Mouse (Mus musculus) midbrain, postnatal 0 days (tissue): ENCODE results near the gene Ackr3. TPM values are rescaled to one million over a fixed set of nuclear protein-coding genes. Genes with fewer than 3 reads are reported as not detected.
A peak's percentile ranks its signal among the peaks of the same experiment; 100 is the strongest.

Experiments
- ATAC-seq: fragments of 200-750 bp; cut with Nextera tagmentation; 2 replicates; pipeline ENCODE4 v1.8.0; 2017; ENCODE audit warnings: moderate number of reproducible peaks, mild to moderate bottlenecking, moderate TSS enrichment, moderate library complexity; ENCODE audit not compliant: low FRiP score
- DNase-seq: peaks from one replicate; pipeline ENCODE4 v3.0.0-alpha.2; 2015; ENCODE audit warnings: low spot score
- H3K27ac ChIP-seq: fragments of 300-500 bp; sonication (generic); 2 replicates; pipeline ENCODE4 v1.5.1; 2014; ENCODE audit warnings: low read depth, mild to moderate bottlenecking, low read length, mixed read lengths
- H3K27me3 ChIP-seq: fragments of 300-500 bp; sonication (generic); 2 replicates; pipeline ENCODE4 v1.6.1; 2014; ENCODE audit warnings: low read length, control low read depth, mixed read lengths; ENCODE audit not compliant: insufficient read depth
- H3K36me3 ChIP-seq: fragments of 300-500 bp; sonication (generic); 2 replicates; pipeline ENCODE4 v1.6.1; 2014; ENCODE audit warnings: low read length, control low read depth, mixed read lengths; ENCODE audit not compliant: insufficient read depth
- H3K4me1 ChIP-seq: fragments of 300-500 bp; sonication (generic); 2 replicates; pipeline ENCODE4 v1.6.1; 2014; ENCODE audit warnings: mild to moderate bottlenecking, control low read depth, antibody characterized with exemption, low read length, mixed read lengths; ENCODE audit not compliant: insufficient read depth
- H3K4me2 ChIP-seq: fragments of 300-500 bp; sonication (generic); 2 replicates; pipeline ENCODE4 v1.6.1; 2014; ENCODE audit warnings: low read depth, mild to moderate bottlenecking, low read length, mixed read lengths; ENCODE audit not compliant: poor library complexity, severe bottlenecking
- H3K4me3 ChIP-seq: fragments of 300-500 bp; sonication (generic); 2 replicates; pipeline ENCODE4 v1.5.1; 2014; ENCODE audit warnings: low read depth, mild to moderate bottlenecking, low read length, moderate library complexity
- H3K9ac ChIP-seq: fragments of 300-500 bp; sonication (generic); replicated peaks from 2 replicates; pipeline ENCODE4 v1.6.1; 2014; ENCODE audit warnings: mild to moderate bottlenecking, low read length, moderate library complexity, mixed read lengths; ENCODE audit not compliant: poor library complexity, severe bottlenecking
- H3K9me3 ChIP-seq: fragments of 300-500 bp; sonication (generic); 2 replicates; pipeline ENCODE4 v1.6.1; 2016; ENCODE audit warnings: low read length, control low read depth
- CTCF ChIP-seq: IDR thresholded peaks from 2 replicates; pipeline ENCODE4 v1.5.1; 2016; ENCODE audit warnings: antibody characterized with exemption, mild to moderate bottlenecking
- WGBS: fragments of 180-500 bp; shearing (Covaris S2); extraction: QIAGEN DNeasy Blood & Tissue Kit; methylation state at CpG from one replicate; pipeline ENCODE4 v1.1.7; 2014; 5-methylcytosine and 5-hydroxymethylcytosine counted together
- polyA plus RNA-seq: library from polyadenylated mRNA; unstranded; fragments of >200 nt; fragmentation: Nextera tagmentation; extraction: Ambion mirVana; gene quantifications from 2 replicates; pipeline ENCODE4 v1.2.1, GENCODE M21; 2015
- total RNA-seq: library from RNA; depleted of rRNA; stranded (reverse); fragments of >200 nt; gene quantifications from 2 replicates; pipeline ENCODE4 v1.2.3, GENCODE M21; 2014

The Ackr3 gene
- total and polyA plus RNA-seq, 2 experiments from 2014 or later, result 4.5 to 7.9 TPM

GRCm38 (mm10) chr1:90210346-90210745, 6.6 kb downstream of the Ackr3 start:
- H3K9ac ChIP-seq, result no peak overlapping the region
- H3K4me3 ChIP-seq, result no peak overlapping the region
- no peaks in the 10 kb centered on the region for H3K27me3 ChIP-seq
- WGBS, result 84% methylated on average over 6 of the region's 6 CpGs
- no peak for TF ChIP-seq CTCF
- peaks cover 12% of the 10 kb centered on the region for H3K4me1 ChIP-seq
- DNase-seq (no peak), ATAC-seq (no peak)
- H3K27ac ChIP-seq, result no peak overlapping the region
- H3K4me2 ChIP-seq, result no peak overlapping the region
- no peaks in the 10 kb centered on the region for H3K9me3 ChIP-seq
- H3K36me3 ChIP-seq, result 0 out of 2 replicates have a peak, but pooled peaks cover 9% of the 10 kb centered on the region

- WGBS, result 55% methylated on average over 4 of the region's 4 CpGs
- TF ChIP-seq CTCF, result no peak
- no peak for DNase-seq
Observed at GRCm38 (mm10) chr1:90210761-90211160, 7.0 kb downstream of the Ackr3 start.

GRCm38 (mm10) chr1:90212376-90212775, 8.6 kb downstream of the Ackr3 start:
- no peak for TF ChIP-seq CTCF
- Histone ChIP-seq H3K4me1 (peaks cover 12% of the 10 kb centered on the region), H3K4me3 (no peak overlapping the region), H3K9ac (no peak overlapping the region), H3K27ac (no peak overlapping the region), H3K4me2 (no peak overlapping the region), H3K27me3 (no peaks in the 10 kb centered on the region), H3K36me3 (0 out of 2 replicates have a peak, but pooled peaks cover 9% of the 10 kb centered on the region), H3K9me3 (no peaks in the 10 kb centered on the region)
- DNase-seq, result no peak
- 91% methylated on average over 6 of the region's 6 CpGs for WGBS
- ATAC-seq, result no peak

More at GRCm38 (mm10) chr1:90210761-90211160, 7.0 kb downstream of the Ackr3 start:
- Histone ChIP-seq H3K9me3 (no peaks in the 10 kb centered on the region), H3K9ac (no peak overlapping the region), H3K4me3 (no peak overlapping the region), H3K4me2 (no peak overlapping the region), H3K27ac (no peak overlapping the region), H3K4me1 (peaks cover 12% of the 10 kb centered on the region), H3K36me3 (0 out of 2 replicates have a peak, but pooled peaks cover 9% of the 10 kb centered on the region), H3K27me3 (no peaks in the 10 kb centered on the region)
- no peak for ATAC-seq

GRCm38 (mm10) chr1:90212901-90213300, 9.1 kb downstream of the Ackr3 start:
- no peaks in the 10 kb centered on the region for H3K9me3 ChIP-seq
- DNase-seq (peak; percentile 49), ATAC-seq (no peak)
- H3K4me1 ChIP-seq, result peaks cover 10% of the 10 kb centered on the region
- no peak overlapping the region for H3K27ac ChIP-seq
- no peak overlapping the region for H3K4me3 ChIP-seq
- TF ChIP-seq CTCF, result no peak
- no peaks in the 10 kb centered on the region for H3K27me3 ChIP-seq
- H3K36me3 ChIP-seq, result 0 out of 2 replicates have a peak, but pooled peaks cover 9% of the 10 kb centered on the region
- H3K9ac ChIP-seq, result no peak overlapping the region
- 75% methylated on average over 6 of the region's 6 CpGs for WGBS
- no peak overlapping the region for H3K4me2 ChIP-seq

- TF ChIP-seq CTCF, result no peak
- Histone ChIP-seq H3K27me3 (no peaks in the 10 kb centered on the region), H3K4me1 (peaks cover 4% of the 10 kb centered on the region; the same call in 1 of the 2 replicates), H3K9ac (no peak overlapping the region), H3K36me3 (0 out of 2 replicates have a peak, but pooled peaks cover 9% of the 10 kb centered on the region), H3K4me3 (no peak overlapping the region), H3K27ac (no peak overlapping the region), H3K9me3 (no peaks in the 10 kb centered on the region), H3K4me2 (no peak overlapping the region)
- WGBS, result 97% methylated on average over 12 of the region's 12 CpGs
- DNase-seq (no peak), ATAC-seq (no peak)
Observed at GRCm38 (mm10) chr1:90214021-90214420, 10.2 kb downstream of the Ackr3 start.

- H3K4me1 ChIP-seq, result peaks cover 4% of the 10 kb centered on the region; the same call in 1 of the 2 replicates
- no peak overlapping the region for H3K4me2 ChIP-seq
- TF ChIP-seq CTCF, result no peak
- H3K27me3 ChIP-seq, result no peaks in the 10 kb centered on the region
- 0 out of 2 replicates have a peak, but pooled peaks cover 9% of the 10 kb centered on the region for H3K36me3 ChIP-seq
- no peak for DNase-seq
- no peak overlapping the region for H3K4me3 ChIP-seq
- 92% methylated on average over 6 of the region's 6 CpGs for WGBS
- H3K9me3 ChIP-seq, result no peaks in the 10 kb centered on the region
- ATAC-seq, result no peak
- no peak overlapping the region for H3K9ac ChIP-seq
- no peak overlapping the region for H3K27ac ChIP-seq
Observed at GRCm38 (mm10) chr1:90214926-90215325, 11.1 kb downstream of the Ackr3 start.
